Mouse (Mus musculus) hindbrain, embryonic 14.5 days (tissue): Measurements from ENCODE around the gene Endou. TPM values are rescaled to one million over a fixed set of nuclear protein-coding genes. Genes with fewer than 3 reads are reported as not detected.
A peak's percentile ranks its signal among the peaks of the same experiment; 100 is the strongest.

Experiments
- ATAC-seq: fragments of 200-750 bp; cut with Nextera tagmentation; 2 replicates; pipeline ENCODE4 v1.8.0; 2017; ENCODE audit warnings: moderate number of reproducible peaks, mild to moderate bottlenecking, moderate TSS enrichment, moderate library complexity; ENCODE audit not compliant: low FRiP score
- DNase-seq: peaks from one replicate; pipeline ENCODE4 v3.0.0-alpha.2; 2015; ENCODE audit warnings: low spot score
- H3K27ac ChIP-seq: fragments of 300-500 bp; sonication (generic); 2 replicates; pipeline ENCODE4 v1.5.1; 2014; ENCODE audit warnings: mild to moderate bottlenecking, moderate library complexity
- H3K27me3 ChIP-seq: fragments of 300-500 bp; sonication (generic); 2 replicates; pipeline ENCODE4 v1.6.1; 2014; ENCODE audit warnings: mild to moderate bottlenecking, low read length, mixed read lengths; ENCODE audit not compliant: control insufficient read depth, insufficient read depth
- H3K36me3 ChIP-seq: fragments of 300-500 bp; sonication (generic); replicated peaks from 2 replicates; pipeline ENCODE4 v1.6.1; 2014; ENCODE audit not compliant: control insufficient read depth, insufficient read depth
- H3K4me1 ChIP-seq: fragments of 300-500 bp; sonication (generic); replicated peaks from 2 replicates; pipeline ENCODE4 v1.6.1; 2014; ENCODE audit warnings: antibody characterized with exemption, low read length, mixed read lengths; ENCODE audit not compliant: control insufficient read depth, insufficient read depth
- H3K4me2 ChIP-seq: fragments of 300-500 bp; sonication (generic); replicated peaks from 2 replicates; pipeline ENCODE4 v1.6.1; 2014; ENCODE audit warnings: mild to moderate bottlenecking, moderate library complexity
- H3K4me3 ChIP-seq: fragments of 300-500 bp; sonication (generic); replicated peaks from 2 replicates; pipeline ENCODE4 v1.5.1; 2014; ENCODE audit warnings: mild to moderate bottlenecking, low read length
- H3K9ac ChIP-seq: fragments of 300-500 bp; sonication (generic); 2 replicates; pipeline ENCODE4 v1.6.1; 2014
- H3K9me3 ChIP-seq: fragments of 300-500 bp; sonication (generic); 2 replicates; pipeline ENCODE4 v1.6.1; 2016; ENCODE audit warnings: low read length; ENCODE audit not compliant: control insufficient read depth
- WGBS: fragments of 180-500 bp; shearing (Covaris S2); extraction: QIAGEN DNeasy Blood & Tissue Kit; methylation state at CpG from one replicate; pipeline ENCODE4 v1.1.7; 2014; 5-methylcytosine and 5-hydroxymethylcytosine counted together
- polyA plus RNA-seq: library from polyadenylated mRNA; unstranded; fragments of >200 nt; fragmentation: Nextera tagmentation; extraction: Ambion mirVana; gene quantifications from 2 replicates; pipeline ENCODE4 v1.2.1, GENCODE M21; 2014

Gene Endou
- polyA plus RNA-seq, 1 experiment from 2014 or later = 0.31 TPM

GRCm38 (mm10) chr15:97684118-97684517, 47.0 kb downstream of the Endou start:
- H3K4me1 ChIP-seq = no peaks in the 10 kb centered on the region
- peaks cover 88% of the 10 kb centered on the region for H3K36me3 ChIP-seq
- no peak overlapping the region for H3K4me2 ChIP-seq
- no peak overlapping the region for H3K4me3 ChIP-seq
- ATAC-seq (no peak), DNase-seq (no peak)
- no peak overlapping the region for H3K9ac ChIP-seq
- WGBS = 97% methylated on average over 9 of the region's 9 CpGs
- no peaks in the 10 kb centered on the region for H3K27me3 ChIP-seq
- H3K9me3 ChIP-seq = no peaks in the 10 kb centered on the region
- H3K27ac ChIP-seq = no peak overlapping the region

- H3K9ac ChIP-seq = no peak overlapping the region
- H3K36me3 ChIP-seq = peaks cover 88% of the 10 kb centered on the region
- no peak overlapping the region for H3K4me2 ChIP-seq
- H3K9me3 ChIP-seq = no peaks in the 10 kb centered on the region
- H3K27ac ChIP-seq = no peak overlapping the region
- WGBS = 93% methylated on average over 8 of the region's 8 CpGs
- no peak overlapping the region for H3K4me3 ChIP-seq
- no peaks in the 10 kb centered on the region for H3K4me1 ChIP-seq
- H3K27me3 ChIP-seq = no peaks in the 10 kb centered on the region
- DNase-seq (no peak), ATAC-seq (no peak)
Measured at GRCm38 (mm10) chr15:97682053-97682452, 49.1 kb downstream of the Endou start.

GRCm38 (mm10) chr15:97679991-97680681, 51.0 kb downstream of the Endou start:
- no peak overlapping the region for H3K9ac ChIP-seq
- DNase-seq = no peak
- WGBS = 73% methylated on average over 18 of the region's 18 CpGs

DNA sequence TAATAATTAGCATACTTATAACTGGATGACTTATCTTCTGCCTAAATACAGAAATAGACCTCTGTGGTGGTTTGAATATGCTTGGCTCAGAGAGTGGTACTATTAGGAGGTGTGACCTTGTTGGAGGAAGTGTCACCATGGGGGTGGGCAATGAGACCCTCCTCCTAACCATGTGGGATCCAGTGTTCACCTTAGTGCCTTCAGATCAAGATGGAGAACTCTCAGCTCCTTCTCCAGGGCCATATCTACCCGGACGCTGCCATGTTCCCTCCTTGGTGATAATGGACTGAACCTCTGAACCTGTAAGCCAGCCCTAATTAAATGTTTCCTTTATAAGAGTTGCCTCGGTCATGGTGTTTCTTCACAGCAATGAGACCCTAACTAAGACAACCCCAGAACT, 53.8 kb downstream of the Endou start:
- H3K9me3 ChIP-seq = no peaks in the 10 kb centered on the region
- H3K4me2 ChIP-seq = no peak overlapping the region
- ATAC-seq = no peak
- H3K27ac ChIP-seq = no peak overlapping the region
- no peaks in the 10 kb centered on the region for H3K27me3 ChIP-seq
- no peak for DNase-seq
- no peak overlapping the region for H3K4me3 ChIP-seq
- WGBS = 93% methylated on average over 3 of the region's 3 CpGs
- H3K9ac ChIP-seq = no peak overlapping the region
- H3K36me3 ChIP-seq = peaks cover 81% of the 10 kb centered on the region
- H3K4me1 ChIP-seq = peaks cover 10% of the 10 kb centered on the region; the same call in 1 of the 2 replicates

More at GRCm38 (mm10) chr15:97679991-97680681, 51.0 kb downstream of the Endou start:
- no peak overlapping the region for H3K4me2 ChIP-seq
- H3K27me3 ChIP-seq = no peaks in the 10 kb centered on the region
- peak overlapping the region; percentile 40 for H3K27ac ChIP-seq
- H3K36me3 ChIP-seq = peaks cover 87% of the 10 kb centered on the region
- no peak overlapping the region for H3K4me3 ChIP-seq
- H3K9me3 ChIP-seq = no peaks in the 10 kb centered on the region
- no peaks in the 10 kb centered on the region for H3K4me1 ChIP-seq
- ATAC-seq = no peak

DNA sequence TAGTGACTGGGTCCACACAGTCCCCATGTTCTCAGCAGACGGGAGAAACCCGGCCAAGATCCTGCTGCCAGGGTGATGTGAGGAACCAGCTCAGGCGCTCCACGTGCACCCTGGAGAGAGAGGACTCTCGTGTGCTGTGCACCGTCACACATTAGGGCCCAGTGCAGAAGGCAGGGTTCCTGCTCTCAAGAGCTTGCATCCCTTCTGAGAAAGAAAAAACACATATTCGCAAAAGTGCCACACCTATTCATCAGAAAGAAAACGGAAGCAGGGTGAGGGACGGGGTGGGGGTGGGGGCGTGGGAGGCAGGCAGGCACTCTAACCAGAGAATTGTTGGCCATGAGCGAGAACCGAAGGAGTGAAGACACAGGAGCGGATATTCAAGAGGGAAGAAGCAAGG, 55.2 kb downstream of the Endou start:
- Histone ChIP-seq H3K4me2 (no peak overlapping the region), H3K27me3 (no peaks in the 10 kb centered on the region), H3K4me1 (peaks cover 15% of the 10 kb centered on the region; the same call in 1 of the 2 replicates), H3K9ac (no peak overlapping the region), H3K27ac (no peak overlapping the region), H3K9me3 (no peaks in the 10 kb centered on the region), H3K36me3 (peaks cover 67% of the 10 kb centered on the region), H3K4me3 (no peak overlapping the region)
- no peak for ATAC-seq
- no peak for DNase-seq
- WGBS = 95% methylated on average over 13 of the region's 13 CpGs

- H3K27ac ChIP-seq = no peak overlapping the region
- H3K4me2 ChIP-seq = no peak overlapping the region
- peaks cover 55% of the 10 kb centered on the region for H3K36me3 ChIP-seq
- H3K4me3 ChIP-seq = no peak overlapping the region
- DNase-seq (no peak), ATAC-seq (no peak)
- 97% methylated on average over 4 of the region's 4 CpGs for WGBS
- H3K9ac ChIP-seq = no peak overlapping the region
- H3K9me3 ChIP-seq = no peaks in the 10 kb centered on the region
- no peaks in the 10 kb centered on the region for H3K27me3 ChIP-seq
- H3K4me1 ChIP-seq = peaks cover 15% of the 10 kb centered on the region; the same call in 1 of the 2 replicates
Measured at GRCm38 (mm10) chr15:97674423-97674822, 56.7 kb downstream of the Endou start.

GRCm38 (mm10) chr15:97673256-97674000, 57.7 kb downstream of the Endou start:
- peaks cover 15% of the 10 kb centered on the region; the same call in 1 of the 2 replicates for H3K4me1 ChIP-seq
- 0 out of 2 replicates have a peak overlapping the region, but pooled peaks have one; percentile 23 for H3K27ac ChIP-seq
- no peak overlapping the region for H3K4me3 ChIP-seq
- no peak overlapping the region for H3K9ac ChIP-seq
- peaks cover 51% of the 10 kb centered on the region for H3K36me3 ChIP-seq
- no peaks in the 10 kb centered on the region for H3K27me3 ChIP-seq
- DNase-seq = no peak
- no peak for ATAC-seq
- H3K4me2 ChIP-seq = no peak overlapping the region
- H3K9me3 ChIP-seq = no peaks in the 10 kb centered on the region
- whole genome bisulfite sequencing = 91% methylated on average over 7 of the region's 7 CpGs

DNA sequence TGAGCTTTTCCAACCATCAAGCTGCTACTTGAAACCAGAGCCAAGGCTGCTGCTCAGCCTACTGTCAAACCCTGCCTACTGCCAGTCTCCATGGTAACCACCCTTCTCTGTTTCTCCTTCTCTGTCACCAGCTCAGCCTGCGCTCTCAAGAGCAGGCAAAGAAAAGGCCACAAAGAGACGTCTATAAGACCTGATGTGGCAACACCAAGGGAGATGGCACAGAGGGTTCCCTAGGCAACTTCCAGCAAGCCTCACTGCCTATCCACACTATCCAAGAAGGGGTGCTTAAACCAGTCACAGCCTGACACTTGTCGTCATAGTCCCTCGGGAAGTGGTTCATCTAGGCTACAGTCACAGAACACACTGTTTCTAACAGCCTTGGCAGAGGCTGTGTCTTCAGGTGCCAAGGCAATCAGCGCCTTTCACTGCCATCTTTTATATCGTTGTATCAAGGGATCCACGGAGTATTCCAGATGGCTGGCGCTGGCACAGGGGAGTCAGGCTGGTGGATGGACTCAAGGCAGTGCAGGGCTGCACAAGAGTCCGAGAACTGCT, 58.9 kb downstream of the Endou start:
- H3K9ac ChIP-seq = no peak overlapping the region

DNA sequence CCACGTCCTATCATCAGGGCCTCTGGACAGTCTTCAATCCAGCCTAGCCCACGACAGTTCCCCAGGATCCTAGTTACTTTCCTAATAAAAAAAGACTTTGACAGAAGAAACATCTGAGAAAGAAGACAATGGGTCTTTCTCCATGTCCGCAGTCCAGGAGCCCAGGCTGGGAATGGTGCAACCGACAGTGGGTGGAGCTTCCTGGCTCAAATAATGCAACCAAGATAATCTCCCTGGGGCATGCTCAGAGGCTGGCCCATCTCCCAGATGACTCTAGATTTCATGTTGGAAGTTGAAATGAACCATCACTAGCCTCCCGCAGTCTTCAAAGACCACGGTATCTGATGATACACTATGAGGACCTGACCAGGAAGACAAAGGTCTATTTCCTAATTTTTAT, 60.6 kb downstream of the Endou start:
- 80% methylated on average over 6 of the region's 6 CpGs for WGBS
- DNase-seq = no peak
- H3K4me2 ChIP-seq = no peak overlapping the region
- H3K9me3 ChIP-seq = no peaks in the 10 kb centered on the region
- no peak for ATAC-seq
- H3K4me3 ChIP-seq = no peak overlapping the region
- H3K4me1 ChIP-seq = peaks cover 15% of the 10 kb centered on the region; the same call in 1 of the 2 replicates
- H3K27ac ChIP-seq = no peak overlapping the region
- no peaks in the 10 kb centered on the region for H3K27me3 ChIP-seq
- peaks cover 22% of the 10 kb centered on the region for H3K36me3 ChIP-seq
- no peak overlapping the region for H3K9ac ChIP-seq

More for the DNA sequence above, 58.9 kb downstream of the Endou start:
- Histone ChIP-seq H3K27ac (peak overlapping the region; percentile 83), H3K4me2 (no peak overlapping the region; the same call in 1 of the 2 replicates), H3K4me3 (no peak overlapping the region), H3K36me3 (peaks cover 40% of the 10 kb centered on the region), H3K9me3 (no peaks in the 10 kb centered on the region), H3K27me3 (no peaks in the 10 kb centered on the region), H3K4me1 (peaks cover 15% of the 10 kb centered on the region; the same call in 1 of the 2 replicates)
- DNase-seq (peak; percentile 68), ATAC-seq (peak; percentile 85)
- WGBS = 43% methylated on average over 9 of the region's 9 CpGs
